18 mouse cellular contexts compared by ENCODE assay signal in the genomic region with DNA sequence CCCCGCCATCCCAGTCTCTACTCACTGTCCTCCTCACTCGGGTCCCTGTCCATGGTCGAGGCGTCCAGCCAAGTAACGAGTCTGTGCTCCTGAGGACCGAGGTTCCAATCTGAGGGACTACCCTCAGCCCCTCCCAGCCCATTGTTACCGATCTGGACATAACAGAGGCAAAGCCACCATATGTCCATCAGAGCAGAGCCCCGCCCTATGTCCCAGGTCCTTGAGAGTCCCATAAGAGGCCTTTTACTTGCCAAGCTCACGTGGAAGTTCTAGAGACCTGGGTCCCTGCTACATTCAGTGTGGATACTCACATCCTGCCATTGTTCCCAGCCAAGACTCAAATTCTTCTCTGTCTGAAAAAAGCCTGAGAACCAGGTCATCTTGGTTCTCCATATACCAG. TPM values are rescaled to one million over a fixed set of nuclear protein-coding genes. Genes with fewer than 3 reads are reported as not detected.
DNase-seq lines count a peak whose midpoint lies in the region; ATAC-seq and TF ChIP-seq lines count a peak whose summit lies in the region.
"Had no signal": no experiment of that assay in that cellular context is flagged by ENCODE, and none has a peak within 500 bp of the region (broad histone marks: within the 10 kb centered on the region; RNA-seq: fewer than 3 reads in every experiment).

A gene (minus strand): TSS at position 77 of the 400 bp plus-strand sequence.

- no peak for TF ChIP-seq CTCF in left cerebral cortex, adult 2 months (IDR thresholded peaks at IDR 0.05)

- no peak for ATAC-seq in heart, embryonic 16.5 days (replicated peaks; ENCODE audit: extremely low read depth, insufficient read depth, low FRiP score)
- ATAC-seq in midbrain, embryonic 15.5 days (replicated peaks): no peak
- ATAC-seq: activated CD4-positive, CD25-positive, alpha-beta regulatory T cell, adult 4 months; hindbrain, postnatal 0 days had no signal

- no peak within 1 kb of the TSS for H3K4me3 ChIP-seq in heart, embryonic 16.5 days (ENCODE audit: low read length)
- H3K4me3 ChIP-seq in left cerebral cortex, adult 2 months: no peak within 1 kb of the TSS
- H3K4me3 ChIP-seq in midbrain, embryonic 15.5 days: no peak within 1 kb of the TSS
- H3K4me3 ChIP-seq: heart, embryonic 13.5 days; neural tube, embryonic 15.5 days had no signal

- H3K9ac ChIP-seq in heart, embryonic 16.5 days (ENCODE audit: low read length): no peak within 1 kb of the TSS
- no peak within 1 kb of the TSS for H3K9ac ChIP-seq in midbrain, embryonic 15.5 days
- H3K9ac ChIP-seq: heart, embryonic 13.5 days; neural tube, embryonic 15.5 days had no signal

- no peaks in the 10 kb centered on the region for H3K36me3 ChIP-seq in heart, embryonic 16.5 days (ENCODE audit: control insufficient read depth, insufficient read depth)
- H3K36me3 ChIP-seq in midbrain, embryonic 15.5 days (replicated peaks): no peaks in the 10 kb centered on the region
- H3K36me3 ChIP-seq: heart, embryonic 13.5 days; neural tube, embryonic 15.5 days had no signal

- peaks cover 4% of the 10 kb centered on the region; the same call in 1 of the 2 replicates for H3K4me1 ChIP-seq in heart, embryonic 16.5 days (ENCODE audit: control insufficient read depth, insufficient read depth, low read length)
- peaks cover 3% of the 10 kb centered on the region; the same call in 1 of the 2 replicates for H3K4me1 ChIP-seq in midbrain, embryonic 15.5 days

- H3K27ac ChIP-seq in heart, embryonic 16.5 days (ENCODE audit: low read length): peak within 1 kb of the TSS; percentile 58
- no peak within 1 kb of the TSS for H3K27ac ChIP-seq in left cerebral cortex, adult 2 months
- H3K27ac ChIP-seq in midbrain, embryonic 15.5 days: no peak within 1 kb of the TSS
- H3K27ac ChIP-seq: heart, embryonic 13.5 days; hindbrain, postnatal 0 days; neural tube, embryonic 15.5 days had no signal

- no peaks in the 10 kb centered on the region for H3K9me3 ChIP-seq in heart, embryonic 16.5 days (replicated peaks; ENCODE audit: control insufficient read depth, low read length)
- no peaks in the 10 kb centered on the region for H3K9me3 ChIP-seq in midbrain, embryonic 15.5 days
- H3K9me3 ChIP-seq: heart, embryonic 13.5 days; neural tube, embryonic 15.5 days had no signal

- H3K4me2 ChIP-seq in heart, embryonic 16.5 days (ENCODE audit: low read depth, low read length): no peak within 1 kb of the TSS
- no peak within 1 kb of the TSS for H3K4me2 ChIP-seq in midbrain, embryonic 15.5 days
- H3K4me2 ChIP-seq: heart, embryonic 13.5 days; neural tube, embryonic 15.5 days had no signal

- no peaks in the 10 kb centered on the region for H3K27me3 ChIP-seq in heart, embryonic 16.5 days (ENCODE audit: control insufficient read depth, insufficient read depth, low read length)
- no peaks in the 10 kb centered on the region for H3K27me3 ChIP-seq in midbrain, embryonic 15.5 days (replicated peaks)
- H3K27me3 ChIP-seq: heart, embryonic 13.5 days; neural tube, embryonic 15.5 days had no signal

- 72% methylated on average over 9 of the region's 9 CpGs for WGBS in heart, embryonic 16.5 days
- 77% methylated on average over 9 of the region's 9 CpGs for WGBS in midbrain, embryonic 15.5 days

- intact Hi-C loops in left cerebral cortex, adult 2 months (cut with DNase I): no loop called here

- no peak for DNase-seq in adrenal gland, adult 2 months
- no peak for DNase-seq in adrenal gland, adult (ENCODE audit: inconsistent age in 2 of 2, low spot score in 1 of 2)
- DNase-seq in kidney, adult 9 months: peak; percentile 11
- DNase-seq in kidney, adult 8-10 months: no peak
- peak; percentile 7 for DNase-seq in lung, postnatal 25 days (ENCODE audit: low spot score)
- DNase-seq in left cerebral cortex, adult 2 months (ENCODE audit: extremely low spot score in 1 of 2, low spot score in 2 of 2): no peak
- DNase-seq: cerebellum, adult 18-20 months; thymus, postnatal 4 days had no signal

RNA-seq across cellular contexts. Expression of the gene that starts here (rescaled TPM):
- 10 to 100 TPM in 1 of 2 experiments, under 1 TPM in 1; 0.59 to 27.0 TPM for total RNA-seq in adrenal gland, adult 2 months (2021)
- polyA plus RNA-seq in adrenal gland, adult 2 months (2012; rRNA removed): 29.5 and 47.1 TPM in 2 replicates
- 2.6 and 3.7 TPM in 2 replicates for polyA plus RNA-seq in heart, embryonic 16.5 days (2015; fragmentation: Nextera tagmentation; extraction: Ambion mirVana)
- under 1 TPM in 1 of 2 experiments, not detected in 1; 0.34 TPM for total RNA-seq in left cerebral cortex, adult 2 months (2021)
- 0.26 and 0.30 TPM in 2 replicates for polyA plus RNA-seq in midbrain, embryonic 15.5 days (2015; fragmentation: Nextera tagmentation; extraction: Ambion mirVana)
- total RNA-seq: CH12.LX; liver, adult 2 months; megakaryocyte progenitor cell, adult 5-6 weeks; monocyte, adult 5-6 weeks had no signal
- polyA plus RNA-seq: activated CD4-positive, CD25-positive, alpha-beta regulatory T cell, adult 4 months; liver, adult 2 months had no signal

Comparison
In these comparisons a context has a peak if more than half of its experiments do, and no peak if none do; other contexts are left out.
1. DNase-seq: peak in kidney, adult 9 months (single experiment) and lung, postnatal 25 days (single experiment); none in adrenal gland, adult 2 months (single experiment), adrenal gland, adult (0 of 2), kidney, adult 8-10 months (0 of 2) and left cerebral cortex, adult 2 months (0 of 2).